Mouse (Mus musculus): ENCODE results near the gene Trim46.

Trim46 gene

DNA sequence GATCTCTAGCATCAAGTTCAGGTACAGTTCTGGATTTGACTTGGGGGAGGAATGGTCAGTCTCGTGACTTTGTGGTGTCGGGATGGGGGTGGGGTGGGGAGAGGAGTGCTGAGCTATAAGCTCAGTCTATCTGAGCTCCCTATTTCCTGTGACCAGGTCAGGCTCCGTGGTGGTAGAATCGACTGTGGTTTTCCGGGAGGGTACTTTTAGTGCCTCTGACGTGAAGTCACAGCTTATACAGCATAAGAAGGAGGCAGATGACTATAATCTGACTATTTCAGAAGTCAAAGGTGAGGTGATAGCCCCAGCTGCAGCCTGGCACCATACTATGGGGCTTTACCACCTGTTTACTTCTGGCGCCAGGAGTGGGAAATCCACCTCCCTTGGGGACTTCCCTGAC, 14.8 kb downstream of the Trim46 start:
- ChIA-PET POLR2A (interaction anchor here in 3 of 4 experiments (0.7 to 1.7 kb wide), 8 partner anchors 12 to 236 kb away, joined by 3 to 7 read pairs (median 4); partner anchors contain the start of gene Thbs3 (in 1 of the 3)), CTCF (interaction anchor here (0.5 to 6.7 kb wide), 7 partner anchors 11 to 218 kb away, joined by 3 to 81 read pairs (median 6); partner anchors contain the start of genes Krtcap2 (in 3 of the 4) and Trim46 (in 3 of the 4))

DNA sequence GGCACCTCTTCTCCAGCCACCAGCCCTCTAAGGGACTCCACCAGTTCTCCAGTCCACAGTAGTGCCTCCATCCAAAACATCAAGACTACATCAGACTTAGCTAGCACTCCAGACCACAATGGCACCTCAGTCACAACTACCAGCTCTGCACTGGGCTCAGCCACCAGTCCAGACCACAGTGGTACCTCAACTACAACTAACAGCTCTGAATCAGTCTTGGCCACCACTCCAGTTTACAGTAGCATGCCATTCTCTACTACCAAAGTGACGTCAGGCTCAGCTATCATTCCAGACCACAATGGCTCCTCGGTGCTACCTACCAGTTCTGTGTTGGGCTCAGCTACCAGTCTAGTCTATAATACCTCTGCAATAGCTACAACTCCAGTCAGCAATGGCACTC, 15.5 kb downstream of the Trim46 start:
- ChIA-PET POLR2A (interaction anchor here in 3 of 4 experiments (0.6 to 1.7 kb wide), 11 partner anchors 13 to 235 kb away, joined by 3 to 7 read pairs (median 3); partner anchors contain the start of genes Fam189b (in 1 of the 3) and Thbs3 (in 1 of the 3)), CTCF (interaction anchor here (0.6 to 6.7 kb wide), 8 partner anchors 12 to 16 kb away, joined by 3 to 81 read pairs (median 4); partner anchors contain the start of genes Krtcap2 (in 3 of the 4) and Trim46 (in 3 of the 4))

DNA sequence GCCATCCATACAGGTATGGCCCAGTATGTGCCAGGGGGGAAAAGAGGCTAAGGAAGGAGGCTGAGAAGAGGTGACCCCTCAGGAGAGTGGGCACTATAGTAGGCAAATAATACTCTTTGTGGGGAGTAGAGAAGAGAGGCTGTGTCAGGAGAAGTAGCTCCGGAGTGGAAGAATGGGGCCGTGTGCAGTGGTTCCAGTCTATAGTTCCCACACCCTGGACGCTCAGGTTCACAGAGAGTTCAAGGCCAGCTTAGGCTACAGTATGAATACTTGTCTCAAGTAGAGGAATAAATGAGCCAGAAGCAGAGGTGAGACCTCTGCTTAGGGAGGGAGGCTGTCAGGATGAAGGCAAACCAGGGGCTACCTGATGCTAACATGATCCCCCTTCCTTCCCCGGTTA, 16.8 kb downstream of the Trim46 start:
- ChIA-PET CTCF (interaction anchor here in 2 of 4 experiments (0.5 to 6.7 kb wide), 6 partner anchors 13 to 653 kb away, joined by 3 to 81 read pairs (median 3); partner anchors contain the start of genes Krtcap2 (in 1 of the 2) and Trim46 (in 1 of the 2)), POLR2A (interaction anchor here in 2 of 4 experiments (0.8 to 1.4 kb wide), 3 partner anchors 15 to 177 kb away, joined by 3 to 4 read pairs (median 3); partner anchors contain the start of gene Krtcap2 (in 1 of the 2))

DNA sequence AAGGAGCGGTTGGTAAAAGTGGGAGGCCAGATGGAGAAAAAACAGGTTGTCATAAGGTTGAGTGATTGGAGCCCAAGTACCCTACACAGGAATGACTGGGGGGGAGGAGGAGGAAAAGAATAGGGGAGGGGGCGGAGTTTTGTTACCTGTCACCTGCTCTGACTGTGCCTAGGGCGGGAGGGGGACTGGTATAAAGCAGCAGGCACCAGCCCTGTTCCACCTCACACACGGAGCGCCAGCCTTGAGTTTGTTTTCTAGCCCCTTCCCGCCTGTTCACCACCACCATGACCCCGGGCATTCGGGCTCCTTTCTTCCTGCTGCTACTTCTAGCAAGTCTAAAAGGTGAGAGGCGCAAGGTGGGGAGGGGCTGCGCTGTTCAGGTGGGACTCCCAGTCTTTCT, 17.3 kb downstream of the Trim46 start, which contains the start of gene Muc1:
Gene Muc1 (plus strand): TSS at position 222 of the 400 bp plus-strand sequence.
- POLR2A ChIA-PET, result interaction anchor here in 2 of 4 experiments (0.8 to 1.4 kb wide), 3 partner anchors 15 to 178 kb away, joined by 3 to 4 read pairs (median 3); partner anchors contain the start of gene Krtcap2 (in 1 of the 2)

DNA sequence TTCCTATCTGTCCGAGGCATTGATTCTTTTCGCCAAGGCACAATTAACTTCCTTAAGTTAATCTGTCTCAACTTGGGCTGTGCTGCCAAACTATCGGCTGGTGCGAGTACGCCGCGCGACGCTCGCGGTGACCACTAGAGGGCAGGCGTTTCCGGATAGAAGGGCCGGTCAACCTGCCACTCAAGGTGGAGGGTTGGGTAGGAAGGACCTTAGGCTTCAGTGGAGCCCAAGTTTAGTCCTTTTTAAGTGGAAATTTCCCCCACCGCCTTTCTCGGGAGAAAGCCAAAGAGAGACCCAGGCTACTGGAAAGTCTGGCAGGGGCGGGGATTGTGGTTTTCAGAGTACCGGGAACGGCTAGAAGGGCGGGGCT, 17.9 kb downstream of the Trim46 start:
- POLR2A ChIA-PET, result no interaction called here
- CTCF ChIA-PET, result no interaction called here

More for the DNA sequence above, 17.3 kb downstream of the Trim46 start, which contains the start of gene Muc1:
- CTCF ChIA-PET, result interaction anchor here in 1 of 4 experiments (1.3 to 6.7 kb wide), 2 partner anchors 16 to 92 kb away, joined by 5 to 81 read pairs; partner anchors contain the start of genes Krtcap2 and Trim46

DNA sequence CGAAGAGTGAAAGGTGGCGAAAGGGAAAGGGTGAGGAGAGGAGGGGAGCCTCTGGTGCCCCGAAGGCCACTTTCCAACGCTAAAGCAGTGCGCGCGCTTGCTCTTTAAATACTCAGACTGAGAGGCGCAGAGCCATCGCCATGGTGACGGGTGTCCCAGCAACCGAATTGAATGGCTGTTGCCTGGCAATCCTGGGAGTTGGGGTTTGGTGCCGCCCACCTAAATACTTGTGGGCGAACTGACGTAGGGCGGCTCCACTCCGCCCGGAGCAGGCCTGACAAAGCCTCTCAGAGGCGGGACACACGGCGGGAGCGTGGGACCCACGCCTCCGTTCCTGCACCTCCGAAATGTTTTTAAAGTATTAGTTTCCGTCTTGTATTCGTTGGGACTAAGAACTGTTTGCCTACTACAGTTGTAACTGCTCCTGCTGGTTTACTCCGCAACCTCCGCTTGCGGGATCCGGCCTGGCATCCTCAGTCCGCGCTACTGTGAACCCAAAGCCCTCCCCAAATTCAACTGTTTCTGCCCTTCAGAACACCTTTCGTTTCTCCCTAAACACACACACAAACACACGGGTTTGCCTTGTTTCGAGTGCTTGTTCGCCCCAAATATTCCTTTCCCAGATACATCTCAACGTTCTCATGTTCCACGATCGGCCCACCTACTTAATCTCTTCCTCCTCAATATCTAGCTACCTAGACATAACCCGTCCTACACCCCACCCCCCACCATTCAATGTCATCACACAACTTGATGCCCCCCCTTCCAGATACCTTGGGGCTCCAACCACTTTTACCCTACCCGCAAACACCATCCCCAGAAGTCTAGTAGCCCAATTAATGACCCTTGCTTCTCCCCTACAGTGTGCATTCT, 18.6 kb downstream of the Trim46 start:
- ChIA-PET POLR2A (interaction anchor here in 3 of 4 experiments (0.5 to 4.7 kb wide), 13 partner anchors 9 to 653 kb away, joined by 3 to 58 read pairs (median 11); partner anchors contain the start of genes Krtcap2 (in 2 of the 3), Thbs3 (in 2 of the 3), Trim46 (in 2 of the 3) and Gba (in 1 of the 3)), CTCF (interaction anchor here in 3 of 4 experiments (0.6 to 3.9 kb wide), 7 partner anchors 16 to 228 kb away, joined by 3 to 40 read pairs (median 3); partner anchors contain the start of genes Krtcap2 (in 3 of the 3) and Trim46 (in 2 of the 3))

DNA sequence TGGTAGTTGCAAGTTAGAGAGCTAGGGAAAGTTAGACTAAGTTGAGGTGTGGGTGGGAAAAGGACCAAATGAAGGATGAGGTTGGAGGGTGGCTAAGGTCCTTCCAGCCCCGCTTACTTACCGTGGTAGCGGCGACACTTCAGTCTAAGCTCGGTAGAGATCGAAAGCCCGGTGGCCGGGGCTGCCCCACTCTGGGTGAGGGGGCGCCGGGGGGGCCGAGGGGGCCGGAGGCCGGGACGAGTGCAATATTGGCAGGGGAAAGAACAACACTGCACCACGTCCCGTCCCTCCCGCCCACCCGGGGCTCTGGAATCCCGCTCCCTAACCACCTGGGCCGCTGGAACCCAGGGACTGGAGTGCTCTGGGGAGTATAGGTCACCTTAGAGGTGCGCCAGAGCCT, 19.2 kb downstream of the Trim46 start, which contains the start of gene Mtx1:
Gene Mtx1 (minus strand): TSS at position 189 of the 400 bp plus-strand sequence.
- POLR2A ChIA-PET, result interaction anchor here (0.5 to 4.7 kb wide), 33 partner anchors 9 to 653 kb away, joined by 3 to 58 read pairs (median 4); partner anchors contain the start of genes Thbs3 (in 3 of the 4), Hcn3 (in 2 of the 4), Krtcap2 (in 2 of the 4) and Scamp3 (in 2 of the 4)
- CTCF ChIA-PET, result interaction anchor here in 3 of 4 experiments (0.5 to 3.9 kb wide), 9 partner anchors 13 to 223 kb away, joined by 3 to 40 read pairs (median 4); partner anchors contain the start of genes Krtcap2 (in 3 of the 3) and Trim46 (in 2 of the 3)

DNA sequence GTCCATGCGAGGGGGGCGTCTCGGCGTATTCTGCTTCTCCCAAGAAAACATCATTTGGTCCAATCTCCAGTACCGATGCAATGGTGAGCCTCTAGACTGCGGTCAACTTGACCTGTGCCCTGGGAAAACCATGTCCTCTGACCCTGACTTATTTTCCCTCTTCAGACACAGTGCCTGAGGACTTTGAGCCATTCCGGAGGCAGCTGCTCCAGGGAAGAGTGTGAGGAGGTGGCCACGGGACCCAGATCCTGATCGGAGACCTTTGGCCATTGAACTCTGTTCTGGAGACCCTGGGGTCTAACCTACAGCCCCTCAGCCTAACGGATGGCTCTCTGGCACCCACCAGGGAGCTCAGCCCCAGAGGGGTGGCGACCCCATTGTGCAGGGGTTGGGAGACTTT, 19.7 kb downstream of the Trim46 start:
- POLR2A ChIA-PET, result interaction anchor here (0.5 to 4.7 kb wide), 57 partner anchors 9 to 674 kb away, joined by 3 to 58 read pairs (median 4); partner anchors contain the start of genes Thbs3 (in 4 of the 4), Fam189b (in 3 of the 4), Scamp3 (in 3 of the 4) and Gba (in 2 of the 4)
- CTCF ChIA-PET, result interaction anchor here in 3 of 4 experiments (0.5 to 3.9 kb wide), 14 partner anchors 12 to 547 kb away, joined by 3 to 40 read pairs (median 3); partner anchors contain the start of genes Krtcap2 (in 2 of the 3), Adam15 (in 1 of the 3), Hcn3 (in 1 of the 3) and Trim46 (in 1 of the 3)

DNA sequence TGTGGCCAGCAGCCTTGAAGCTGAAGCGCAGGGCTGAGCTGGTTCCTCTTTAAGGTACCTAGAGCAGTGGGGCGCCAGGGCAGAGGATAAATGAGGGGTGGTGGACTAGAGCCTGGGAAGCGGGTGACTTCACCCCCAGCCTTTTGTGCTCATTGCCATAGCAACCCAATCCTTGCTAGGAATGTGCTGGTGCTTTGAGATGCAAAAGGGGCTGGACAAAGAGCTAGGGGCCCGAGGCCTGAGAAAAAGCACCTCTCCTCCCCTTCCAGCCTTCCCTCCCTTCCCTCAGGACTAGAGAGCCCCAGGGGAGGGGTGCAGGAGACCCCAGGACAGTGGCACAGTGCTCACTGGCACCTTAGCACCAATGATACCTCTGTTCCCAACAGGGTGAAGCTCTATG, 20.2 kb downstream of the Trim46 start:
- POLR2A ChIA-PET, result interaction anchor here (0.6 to 4.7 kb wide), 61 partner anchors 9 to 673 kb away, joined by 3 to 58 read pairs (median 4); partner anchors contain the start of genes Thbs3 (in 4 of the 4), Fam189b (in 3 of the 4), Scamp3 (in 3 of the 4) and Gba (in 2 of the 4)
- CTCF ChIA-PET, result interaction anchor here in 3 of 4 experiments (0.6 to 3.9 kb wide), 13 partner anchors 12 to 547 kb away, joined by 3 to 40 read pairs (median 3); partner anchors contain the start of genes Krtcap2 (in 2 of the 3), Adam15 (in 1 of the 3), Hcn3 (in 1 of the 3) and Trim46 (in 1 of the 3)

DNA sequence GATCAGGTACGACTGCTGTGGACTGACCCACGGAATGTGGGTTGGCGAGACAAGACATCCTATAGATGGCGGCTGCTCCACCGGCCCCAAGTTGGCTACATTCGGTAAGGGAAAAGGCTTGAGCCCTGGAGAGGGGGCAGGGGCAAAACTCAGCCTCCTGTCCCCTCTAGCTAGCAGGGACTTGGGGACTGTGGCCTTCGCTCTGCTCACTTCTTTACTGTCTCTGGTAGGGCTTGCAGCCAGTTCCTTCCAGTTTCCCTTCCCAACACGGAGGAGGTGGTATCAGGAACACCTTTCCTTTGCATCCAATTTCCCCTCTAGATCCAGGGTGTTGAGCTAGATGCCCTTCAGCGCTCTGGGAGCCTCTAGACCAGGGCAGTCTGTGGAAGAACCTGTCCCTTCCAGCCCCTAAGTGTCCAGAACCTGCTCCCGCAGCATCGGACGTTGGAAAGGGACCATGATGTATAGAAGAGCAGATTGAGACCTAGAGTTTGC, 20.7 kb downstream of the Trim46 start:
- CTCF ChIA-PET, result interaction anchor here (0.5 to 3.9 kb wide), 10 partner anchors 16 to 256 kb away, joined by 3 to 40 read pairs (median 3); partner anchors contain the start of genes Krtcap2 (in 2 of the 4), Adam15 (in 1 of the 4) and Trim46 (in 1 of the 4)
- POLR2A ChIA-PET, result interaction anchor here in 3 of 4 experiments (0.6 to 4.7 kb wide), 45 partner anchors 8 to 231 kb away, joined by 3 to 58 read pairs (median 4); partner anchors contain the start of genes Thbs3 (in 3 of the 3), Fam189b (in 2 of the 3), Krtcap2 (in 2 of the 3) and Scamp3 (in 2 of the 3)

DNA sequence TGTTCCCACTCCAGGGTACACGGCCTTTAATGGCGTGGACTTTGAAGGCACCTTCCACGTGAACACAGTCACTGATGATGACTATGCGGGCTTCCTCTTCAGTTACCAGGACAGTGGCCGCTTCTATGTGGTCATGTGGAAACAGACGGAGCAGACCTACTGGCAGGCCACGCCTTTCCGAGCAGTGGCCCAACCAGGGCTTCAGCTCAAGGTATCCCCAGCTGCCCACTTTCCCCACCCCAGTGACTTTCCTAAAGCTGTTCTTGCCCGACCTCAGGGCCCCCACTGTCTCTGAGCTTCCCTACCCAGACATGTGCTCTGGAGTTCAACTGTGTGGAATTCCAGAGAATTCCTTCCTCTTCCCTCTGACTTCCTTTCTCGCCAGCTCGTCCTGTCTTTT, 21.3 kb downstream of the Trim46 start:
- CTCF ChIA-PET, result interaction anchor here in 3 of 4 experiments (0.5 to 3.9 kb wide), 7 partner anchors 19 to 256 kb away, joined by 3 to 40 read pairs (median 4); partner anchors contain the start of genes Krtcap2 (in 2 of the 3) and Trim46 (in 1 of the 3)
- POLR2A ChIA-PET, result interaction anchor here in 3 of 4 experiments (0.6 to 4.7 kb wide), 24 partner anchors 8 to 212 kb away, joined by 3 to 58 read pairs (median 6); partner anchors contain the start of genes Scamp3 (in 2 of the 3), Thbs3 (in 2 of the 3), Clk2 (in 1 of the 3) and Efna1 (in 1 of the 3)

DNA sequence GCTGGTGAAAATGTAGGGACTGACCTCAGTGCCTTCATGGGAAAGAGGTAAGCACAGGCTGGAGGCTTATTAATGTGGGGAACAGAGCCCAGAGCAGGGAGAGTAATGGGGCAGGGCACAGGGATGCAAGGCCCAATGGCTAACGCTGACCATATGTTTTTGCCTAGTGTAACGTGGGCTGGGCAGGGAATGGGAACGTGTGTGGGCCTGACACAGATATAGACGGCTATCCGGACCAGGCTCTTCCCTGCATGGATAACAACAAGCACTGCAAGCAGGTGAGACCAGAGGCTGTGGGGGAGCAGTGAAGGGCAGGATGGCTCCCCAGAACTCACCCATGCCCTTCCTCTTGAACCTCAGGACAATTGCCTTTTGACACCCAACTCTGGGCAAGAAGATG, 24.9 kb downstream of the Trim46 start:
- CTCF ChIA-PET, result no interaction called here
- POLR2A ChIA-PET, result no interaction called here

DNA sequence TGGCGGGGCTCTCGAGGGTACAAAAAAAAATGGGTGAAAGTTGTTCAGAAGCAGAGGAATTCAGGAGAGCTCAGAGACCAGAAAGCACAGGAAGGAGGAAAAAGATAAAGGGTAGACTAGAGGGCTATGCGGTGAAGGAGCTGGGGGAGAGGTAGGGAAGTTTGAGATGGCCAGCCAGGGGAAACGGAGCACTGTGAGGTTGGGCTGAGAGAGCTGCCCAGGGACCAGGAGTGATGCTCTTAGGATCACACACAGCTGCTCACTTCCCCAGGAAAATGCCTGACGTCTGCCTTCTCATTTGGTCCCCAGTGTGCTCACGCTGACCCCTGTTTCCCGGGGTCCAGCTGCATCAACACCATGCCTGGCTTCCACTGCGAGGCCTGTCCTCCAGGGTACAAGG, 26.6 kb downstream of the Trim46 start:
- CTCF ChIA-PET, result interaction anchor here in 2 of 4 experiments (0.6 to 3.2 kb wide), 3 partner anchors 23 to 166 kb away, joined by 3 to 12 read pairs (median 4); no protein-coding TSS in a partner anchor
- POLR2A ChIA-PET, result interaction anchor here in 1 of 4 experiments (0.6 kb wide), 1 partner anchor 88 kb away, joined by 3 read pairs; no protein-coding TSS in a partner anchor

DNA sequence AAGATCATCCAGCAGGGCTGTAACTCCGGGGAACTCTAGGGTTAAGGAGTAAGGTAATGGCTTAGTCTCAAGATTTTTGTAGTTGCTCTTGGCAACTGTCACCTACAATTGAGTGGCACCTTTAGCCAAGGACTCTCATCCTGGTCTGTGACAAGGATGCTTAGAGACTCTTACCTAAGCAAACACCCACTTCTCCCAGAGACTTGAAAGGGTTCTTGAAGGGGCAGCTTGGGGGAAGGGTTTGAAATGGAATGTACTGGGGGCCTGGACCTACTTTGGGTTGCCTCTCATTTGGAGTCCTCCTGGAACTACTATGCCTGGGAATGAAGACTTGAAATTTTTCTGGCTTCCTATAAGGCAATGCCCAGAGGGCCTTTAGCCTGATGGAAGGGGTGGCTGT, 27.8 kb downstream of the Trim46 start:
- CTCF ChIA-PET, result interaction anchor here in 1 of 4 experiments (3.2 kb wide), 1 partner anchor 25 kb away, joined by 12 read pairs; no protein-coding TSS in a partner anchor
- POLR2A ChIA-PET, result interaction anchor here in 2 of 4 experiments (0.6 to 2.2 kb wide), 8 partner anchors 8 to 735 kb away, joined by 3 to 14 read pairs (median 3); partner anchors contain the start of gene Mtx1 (in 1 of the 2)

DNA sequence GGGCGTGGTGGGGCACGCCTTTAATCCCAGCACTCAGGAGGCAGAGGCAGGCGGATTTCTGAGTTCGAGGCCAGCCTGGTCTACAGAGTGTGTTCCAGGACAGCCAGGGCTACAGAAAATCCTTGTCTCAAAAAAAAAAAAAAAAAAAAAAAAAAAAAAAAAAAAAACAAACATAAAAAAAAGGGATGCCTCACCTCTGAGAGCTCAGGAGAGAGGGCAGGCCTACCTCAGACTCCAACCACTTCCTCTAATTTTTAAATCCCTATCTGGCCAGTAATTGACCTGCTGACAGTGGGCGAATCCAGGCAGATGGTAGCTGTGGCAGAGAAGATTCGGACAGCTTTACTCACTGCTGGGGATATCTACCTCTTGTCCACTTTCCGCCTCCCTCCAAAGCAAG, 29.7 kb downstream of the Trim46 start:
- ChIA-PET POLR2A (interaction anchor here in 2 of 4 experiments (0.6 to 2.2 kb wide), 4 partner anchors 9 to 963 kb away, joined by 3 to 14 read pairs (median 6); partner anchors contain the start of genes Gba (in 1 of the 2) and Mtx1 (in 1 of the 2)), CTCF (interaction anchor here in 2 of 4 experiments (0.6 to 1.1 kb wide), 5 partner anchors 20 to 265 kb away, joined by 3 to 6 read pairs (median 4); no protein-coding TSS in a partner anchor)

DNA sequence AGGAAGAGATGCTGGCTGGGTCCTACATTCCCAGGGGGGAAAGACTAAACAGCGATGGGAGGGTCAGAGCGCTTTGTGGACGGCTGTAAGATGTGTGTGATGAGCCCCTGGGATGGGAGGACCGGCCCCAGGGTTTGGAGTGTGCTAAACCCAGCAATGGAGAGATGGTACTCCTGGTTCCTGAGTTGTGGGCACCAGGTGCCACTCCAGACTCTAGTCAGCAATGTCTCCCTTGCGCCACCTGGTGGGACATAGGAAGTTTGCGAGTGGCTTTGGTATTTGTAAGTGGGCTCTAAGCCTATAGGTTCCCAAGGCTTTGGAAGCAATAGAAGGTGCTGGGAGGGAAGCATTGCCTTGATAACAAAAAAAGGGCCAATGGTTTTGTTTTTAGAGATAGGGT, 30.3 kb downstream of the Trim46 start:
- CTCF ChIA-PET, result interaction anchor here in 1 of 4 experiments (1.9 kb wide), 1 partner anchor 27 kb away, joined by 5 read pairs; no protein-coding TSS in a partner anchor
- POLR2A ChIA-PET, result interaction anchor here in 3 of 4 experiments (2.5 to 3.8 kb wide), 3 partner anchors 10 to 13 kb away, joined by 18 to 31 read pairs (median 30); partner anchors contain the start of gene Gba (in 2 of the 3)
